Mouse (Mus musculus) CH12.LX (cell line): ENCODE results near the gene Mpig6b. TPM values are rescaled to one million over a fixed set of nuclear protein-coding genes. Genes with fewer than 3 reads are reported as not detected.

Source experiments
- DNase-seq: peaks from one replicate; pipeline ENCODE4 v3.0.0-alpha.2; 2013; ENCODE audit errors: extremely low read depth
- H3K27ac ChIP-seq: 2 replicates; pipeline ENCODE4 v1.5.1; 2012; ENCODE audit warnings: low read depth, mild to moderate bottlenecking, control low read depth, moderate library complexity; ENCODE audit not compliant: insufficient read depth
- H3K27me3 ChIP-seq: replicated peaks from 2 replicates; pipeline ENCODE3; 2012; ENCODE audit warnings: inconsistent platforms
- H3K36me3 ChIP-seq, 2 experiments: replicated peaks in 1 of 2; 2 replicates each; pipeline versions ENCODE3 to v1.6.1; 2012; ENCODE audit warnings: inconsistent platforms in 1 of 2, low read length in 1 of 2, mild to moderate bottlenecking in 1 of 2, mixed read lengths in 1 of 2, moderate library complexity in 1 of 2; ENCODE audit not compliant: control insufficient read depth in 1 of 2, insufficient read depth in 1 of 2
- H3K4me1 ChIP-seq, 2 experiments: 2 replicates each; pipeline ENCODE4 v1.6.1; 2012; ENCODE audit warnings: inconsistent platforms in 1 of 2, moderate library complexity in 1 of 2; ENCODE audit not compliant: insufficient read depth in 2 of 2, control insufficient read depth in 1 of 2
- H3K4me2 ChIP-seq: 2 replicates; pipeline ENCODE4 v1.6.1; 2012; ENCODE audit warnings: low read depth, mild to moderate bottlenecking, control low read depth; ENCODE audit not compliant: poor library complexity, insufficient read depth, severe bottlenecking
- H3K4me3 ChIP-seq, 3 experiments: fragments of 150-350 bp in 1 of 3; sonication (generic) in 1 of 3; replicated peaks in 1 of 3; 2 replicates each; pipeline versions ENCODE3 to v1.5.1; 2011 to 2012; ENCODE audit warnings: low read depth in 2 of 3, low read length in 2 of 3, mild to moderate bottlenecking in 2 of 3, moderate library complexity in 2 of 3, control low read depth in 1 of 3, improper control_type of control experiment in 1 of 3, inconsistent platforms in 1 of 3, mixed read lengths in 1 of 3; ENCODE audit not compliant: poor library complexity in 1 of 3
- H3K79me2 ChIP-seq: replicated peaks from 2 replicates; pipeline ENCODE4 v1.6.1; 2012; ENCODE audit warnings: mild to moderate bottlenecking, moderate library complexity; ENCODE audit not compliant: control insufficient read depth, poor library complexity, insufficient read depth, severe bottlenecking; ENCODE audit errors: extremely low read depth
- H3K9ac ChIP-seq: 2 replicates; pipeline ENCODE4 v1.6.1; 2012; ENCODE audit warnings: low read depth, mild to moderate bottlenecking, control low read depth, moderate library complexity; ENCODE audit not compliant: insufficient read depth
- H3K9me3 ChIP-seq: replicated peaks from 2 replicates; pipeline ENCODE3; 2012; ENCODE audit warnings: low read length, inconsistent platforms, mixed read lengths
- CHD1 ChIP-seq: IDR thresholded peaks from 2 replicates; pipeline ENCODE4 v1.6.1; 2012; ENCODE audit warnings: low read depth, low read length, improper control_type of control experiment, inconsistent platforms
- CHD2 ChIP-seq: IDR thresholded peaks from 2 replicates; pipeline ENCODE4 v1.6.1; 2011; ENCODE audit warnings: low read length, improper control_type of control experiment
- CTCF ChIP-seq, 2 experiments: IDR thresholded peaks in 1 of 2; conservative IDR thresholded peaks in 1 of 2; 2 replicates each; pipeline ENCODE4 v1.5.1; 2011 to 2012; ENCODE audit warnings: low read depth in 2 of 2, low read length in 2 of 2, improper control_type of control experiment in 1 of 2, inconsistent platforms in 1 of 2, mild to moderate bottlenecking in 1 of 2, moderate library complexity in 1 of 2
- E2F4 ChIP-seq: IDR thresholded peaks from 2 replicates; pipeline ENCODE4 v1.6.1; 2011; ENCODE audit warnings: low read depth, low read length, improper control_type of control experiment; ENCODE audit not compliant: insufficient replicate concordance
- ELF1 ChIP-seq: IDR thresholded peaks from 2 replicates; pipeline ENCODE4 v1.6.1; 2014; ENCODE audit warnings: low read depth, mild to moderate bottlenecking, inconsistent platforms, low read length, improper control_type of control experiment
- EP300 ChIP-seq: IDR thresholded peaks from 2 replicates; pipeline ENCODE4 v1.6.1; 2011; ENCODE audit warnings: low read length, improper control_type of control experiment
- ETS1 ChIP-seq: conservative IDR thresholded peaks from 2 replicates; pipeline ENCODE4 v1.6.1; 2012; ENCODE audit warnings: low read depth, mild to moderate bottlenecking, inconsistent platforms, low read length, improper control_type of control experiment, moderate library complexity
- HCFC1 ChIP-seq: IDR thresholded peaks from 2 replicates; pipeline ENCODE4 v1.6.1; 2012; ENCODE audit warnings: low read depth, mild to moderate bottlenecking, inconsistent platforms, low read length, improper control_type of control experiment
- IRF4 ChIP-seq: IDR thresholded peaks from 2 replicates; pipeline ENCODE4 v1.6.1; 2014; ENCODE audit warnings: low read depth, mild to moderate bottlenecking, inconsistent platforms, low read length, improper control_type of control experiment
- KAT2A ChIP-seq: IDR thresholded peaks from 2 replicates; pipeline ENCODE4 v1.6.1; 2012; ENCODE audit warnings: low read length, improper control_type of control experiment, inconsistent platforms; ENCODE audit not compliant: insufficient replicate concordance
- MAFK ChIP-seq: IDR thresholded peaks from 2 replicates; pipeline ENCODE4 v1.6.1; 2011; ENCODE audit warnings: low read length, improper control_type of control experiment; ENCODE audit not compliant: insufficient replicate concordance
- MAZ ChIP-seq: IDR thresholded peaks from 2 replicates; pipeline ENCODE4 v1.6.1; 2012; ENCODE audit warnings: low read depth, mild to moderate bottlenecking, inconsistent platforms, low read length, improper control_type of control experiment, moderate library complexity
- MXI1 ChIP-seq: IDR thresholded peaks from 2 replicates; pipeline ENCODE4 v1.6.1; 2011; ENCODE audit warnings: mild to moderate bottlenecking, low read depth, low read length, improper control_type of control experiment
- MYC ChIP-seq: IDR thresholded peaks from 2 replicates; pipeline ENCODE4 v1.6.1; 2011; ENCODE audit warnings: low read depth, mild to moderate bottlenecking, improper control_type of control experiment, low read length
- NELFE ChIP-seq: IDR thresholded peaks from 2 replicates; pipeline ENCODE4 v1.6.1; 2011; ENCODE audit warnings: low read depth, low read length, improper control_type of control experiment
- NRF1 ChIP-seq: IDR thresholded peaks from 2 replicates; pipeline ENCODE4 v1.6.1; 2014; ENCODE audit warnings: low read depth, mild to moderate bottlenecking, inconsistent platforms, low read length, improper control_type of control experiment, moderate library complexity
- PAX5 ChIP-seq: IDR thresholded peaks from 2 replicates; pipeline ENCODE4 v1.6.1; 2012; ENCODE audit warnings: low read length, inconsistent platforms, mixed read lengths
- POLR2AphosphoS2 ChIP-seq: IDR thresholded peaks from 2 replicates; pipeline ENCODE4 v1.6.1; 2011; ENCODE audit warnings: low read depth, low read length, improper control_type of control experiment
- RCOR1 ChIP-seq: conservative IDR thresholded peaks from 2 replicates; pipeline ENCODE4 v1.6.1; 2012; ENCODE audit warnings: low read depth, mild to moderate bottlenecking, inconsistent platforms, low read length, improper control_type of control experiment
- SMC3 ChIP-seq: IDR thresholded peaks from 2 replicates; pipeline ENCODE4 v1.6.1; 2011; ENCODE audit warnings: low read depth, low read length, improper control_type of control experiment
- TBP ChIP-seq: conservative IDR thresholded peaks from 2 replicates; pipeline ENCODE4 v1.6.1; 2011; ENCODE audit warnings: low read depth, low read length, improper control_type of control experiment
- TCF12 ChIP-seq: IDR thresholded peaks from 2 replicates; pipeline ENCODE4 v1.6.1; 2014; ENCODE audit warnings: low read depth, mild to moderate bottlenecking, inconsistent platforms, low read length, improper control_type of control experiment
- UBTF ChIP-seq: IDR thresholded peaks from 2 replicates; pipeline ENCODE4 v1.6.1; 2012; ENCODE audit warnings: low read depth, mild to moderate bottlenecking, inconsistent platforms, low read length, improper control_type of control experiment, moderate library complexity
- USF2 ChIP-seq: conservative IDR thresholded peaks from 2 replicates; pipeline ENCODE4 v1.6.1; 2011; ENCODE audit warnings: low read depth, low read length, improper control_type of control experiment
- ZNF384 ChIP-seq: IDR thresholded peaks from 2 replicates; pipeline ENCODE4 v1.6.1; 2012; ENCODE audit warnings: low read depth, low read length, improper control_type of control experiment, inconsistent platforms
- dilution Hi-C: fragments of 300-500 bp; cut with MboI; formaldehyde crosslinking; loops from 2 replicates; pipeline ENCODE4 v1.14.3; 2020; ENCODE audit warnings: low sequenced_read_pairs; ENCODE audit not compliant: extremely low pct_unique_long_range_greater_than_20kb, extremely low pct_ligation_motif_present
- in situ Hi-C: fragments of 300-500 bp; cut with MboI; formaldehyde crosslinking; loops from 3 replicates; pipeline ENCODE4 v1.14.3; 2019; ENCODE audit warnings: low sequenced_read_pairs, low pct_ligation_motif_present, low pct_unique_long_range_greater_than_20kb, mixed read lengths
- polyA plus RNA-seq: library from polyadenylated mRNA; unstranded; fragments of >175 nt; gene quantifications from 2 replicates; pipeline ENCODE4 v1.2.1, GENCODE M21; 2012; ENCODE audit warnings: low read depth; ENCODE audit not compliant: insufficient read length
- total RNA-seq, 2 experiments: library from RNA; depleted of rRNA; stranded (reverse); fragments of 300-350 nt in 1 of 2; fragments of >200 nt in 1 of 2; gene quantifications; 2 replicates each; pipeline ENCODE4 v1.2.3; 2012 to 2014

Mpig6b gene
- total and polyA plus RNA-seq, 3 experiments = 0.10 TPM; not detected in 2

GRCm38 (mm10) chr17:35031272-35031671 lies 34.7 kb downstream of the Mpig6b start:
- in situ Hi-C loops (no loop called here), dilution Hi-C loops (no loop called here)
- no peak for TF ChIP-seq ZNF384
- no peak for TF ChIP-seq TBP
- no peak for TF ChIP-seq MYC
- no peak for TF ChIP-seq EP300
- no peak for TF ChIP-seq RCOR1
- no peak for TF ChIP-seq UBTF
- TF ChIP-seq MXI1 = no peak
- no peak for TF ChIP-seq MAZ
- no peak for TF ChIP-seq ETS1
- no peak for TF ChIP-seq TCF12
- no peak for TF ChIP-seq NRF1
- no peak for TF ChIP-seq E2F4
- no peaks in the 10 kb centered on the region; the same call in 1 of the 2 replicates for H3K79me2 ChIP-seq
- DNase-seq = no peak
- peaks cover 0 to 28% of the 10 kb centered on the region in 2 experiments for H3K36me3 ChIP-seq
- H3K9ac ChIP-seq = no peak overlapping the region
- no peak overlapping the region for H3K27ac ChIP-seq
- no peak overlapping the region for H3K4me3 ChIP-seq
- H3K4me1 ChIP-seq = peaks cover 11 to 51% of the 10 kb centered on the region in 2 experiments
- no peaks in the 10 kb centered on the region for H3K9me3 ChIP-seq
- H3K4me2 ChIP-seq = no peak overlapping the region
- H3K27me3 ChIP-seq = no peaks in the 10 kb centered on the region

- Histone ChIP-seq H3K4me3 (no peak overlapping the region), H3K4me1 (peaks cover 16 to 63% of the 10 kb centered on the region in 2 experiments), H3K9me3 (no peaks in the 10 kb centered on the region), H3K79me2 (no peaks in the 10 kb centered on the region; the same call in none of the 2 replicates), H3K9ac (no peak overlapping the region), H3K36me3 (peaks cover 4 to 39% of the 10 kb centered on the region in 2 experiments), H3K4me2 (no peak overlapping the region), H3K27me3 (no peaks in the 10 kb centered on the region), H3K27ac (no peak overlapping the region)
- dilution Hi-C loops = no loop called here
- in situ Hi-C loops = loop anchor here (10.0 kb wide), 1 partner anchor 85 kb away; the partner anchor contains the start of gene Ly6g5b
- DNase-seq = no peak
- no peak for TF ChIP-seq PAX5
- TF ChIP-seq HCFC1 = no peak
- TF ChIP-seq KAT2A = no peak
- TF ChIP-seq CHD1 = no peak
- TF ChIP-seq CHD2 = no peak
- no peak for TF ChIP-seq NRF1
- TF ChIP-seq ELF1 = no peak
- TF ChIP-seq NELFE = no peak
- no peak for TF ChIP-seq USF2
- TF ChIP-seq CTCF (conservative IDR thresholded peaks at IDR 0.05 in 1 of 2, IDR thresholded peaks at IDR 0.05 in 1 of 2; ENCODE audit: low read depth in 2 of 2, low read length in 2 of 2) = peak in 1 of 2 experiments; percentile 52; a peak in 2 of 4 replicates
- TF ChIP-seq SMC3 = peak; percentile 32; the same call in 1 of the 2 replicates
- TF ChIP-seq MAFK = no peak
- no peak for TF ChIP-seq POLR2AphosphoS2
- no peak for TF ChIP-seq IRF4
These were observed 36.1 kb downstream of the Mpig6b start for GRCm38 (mm10) chr17:35029691-35030532.
